Comparison of ENCODE assay signal across 10 mouse cellular contexts in genomic region chr8:91132731-91133130, GRCm38 (mm10).
DNase-seq lines count a peak whose midpoint lies in the region; ATAC-seq and TF ChIP-seq lines count a peak whose summit lies in the region.
"Had no signal": no experiment of that assay in that cellular context is flagged by ENCODE, and none has a peak within 500 bp of the region (broad histone marks: within the 10 kb centered on the region; RNA-seq: fewer than 3 reads in every experiment).

No protein-coding gene starts in this region.

- H3K9me3 ChIP-seq in CH12.LX (replicated peaks; ENCODE audit: low read length) = no peaks in the 10 kb centered on the region
- H3K9me3 ChIP-seq in forebrain, embryonic 16.5 days (ENCODE audit: control insufficient read depth, low read length) = no peaks in the 10 kb centered on the region
- H3K9me3 ChIP-seq in liver, embryonic 14.5 days (ENCODE audit: control insufficient read depth, low read length) = no peaks in the 10 kb centered on the region

- no peaks in the 10 kb centered on the region; the same call in 1 of the 2 replicates for H3K79me2 ChIP-seq in CH12.LX (replicated peaks; ENCODE audit: control insufficient read depth, extremely low read depth, insufficient read depth, poor library complexity, severe bottlenecking)

- H3K27me3 ChIP-seq in CH12.LX (replicated peaks) = no peaks in the 10 kb centered on the region
- no peaks in the 10 kb centered on the region for H3K27me3 ChIP-seq in forebrain, embryonic 16.5 days (replicated peaks; ENCODE audit: control insufficient read depth, insufficient read depth, low read length)
- H3K27me3 ChIP-seq in liver, embryonic 14.5 days (ENCODE audit: control insufficient read depth, insufficient read depth, low read length) = no peaks in the 10 kb centered on the region

- in situ Hi-C loops in CH12.LX (cut with MboI; ENCODE audit: low pct_ligation_motif_present, low pct_unique_long_range_greater_than_20kb, low sequenced_read_pairs) = no loop called here

- no peak for DNase-seq in gastrocnemius, adult 2 months
- no peak for DNase-seq in gastrocnemius, postnatal 36 days
- DNase-seq in CH12.LX (ENCODE audit: extremely low read depth) = no peak
- no peak for DNase-seq in liver, embryonic 14.5 days (ENCODE audit: low read depth in 3 of 3, low spot score in 3 of 3)
- DNase-seq in adrenal gland, postnatal 4 days (ENCODE audit: low spot score in 2 of 2) = no peak
- no peak for DNase-seq in left cerebral cortex, adult 11 months (ENCODE audit: low spot score)
- no peak for DNase-seq in frontal cortex, postnatal 14 days (ENCODE audit: low spot score in 2 of 2)
- DNase-seq: B cell, adult 2 months; retina, postnatal 1 day had no signal

- 0 out of 2 replicates have a peak overlapping the region, but pooled peaks have one; percentile 60 for H3K4me2 ChIP-seq in CH12.LX (ENCODE audit: insufficient read depth, low read depth, poor library complexity, severe bottlenecking)
- H3K4me2 ChIP-seq in forebrain, embryonic 16.5 days (ENCODE audit: low read length) = peak overlapping the region; percentile 82
- H3K4me2 ChIP-seq in liver, embryonic 14.5 days (ENCODE audit: low read depth) = peak overlapping the region; percentile 86

- peaks cover 0 to 15% of the 10 kb centered on the region in 2 experiments; a peak in 2 of 4 replicates for H3K4me1 ChIP-seq in CH12.LX (ENCODE audit: control insufficient read depth in 1 of 2, insufficient read depth in 2 of 2)
- peaks cover 18% of the 10 kb centered on the region for H3K4me1 ChIP-seq in forebrain, embryonic 16.5 days (replicated peaks; ENCODE audit: control insufficient read depth, insufficient read depth, low read length)
- H3K4me1 ChIP-seq in liver, embryonic 14.5 days (replicated peaks; ENCODE audit: control insufficient read depth in 2 of 2, insufficient read depth in 2 of 2, low read length in 1 of 2) = peaks cover 0 to 8% of the 10 kb centered on the region in 2 experiments; a peak in 1 of 4 replicates

- peaks cover 14 to 31% of the 10 kb centered on the region in 2 experiments for H3K36me3 ChIP-seq in CH12.LX (replicated peaks in 1 of 2; ENCODE audit: control insufficient read depth in 1 of 2, insufficient read depth in 1 of 2, low read length in 1 of 2)
- peaks cover 6% of the 10 kb centered on the region for H3K36me3 ChIP-seq in forebrain, embryonic 16.5 days (ENCODE audit: control insufficient read depth, insufficient read depth)
- H3K36me3 ChIP-seq in liver, embryonic 14.5 days (replicated peaks; ENCODE audit: control insufficient read depth, insufficient read depth, low read depth) = no peaks in the 10 kb centered on the region

- H3K27ac ChIP-seq in gastrocnemius, adult 2 months = 0 out of 2 replicates have a peak overlapping the region, but pooled peaks have one; percentile 89
- H3K27ac ChIP-seq in CH12.LX (ENCODE audit: insufficient read depth, low read depth) = no peak overlapping the region
- H3K27ac ChIP-seq in forebrain, embryonic 16.5 days (ENCODE audit: low read length) = no peak overlapping the region
- H3K27ac ChIP-seq in liver, embryonic 14.5 days = no peak overlapping the region

- dilution Hi-C loops in CH12.LX (cut with MboI; ENCODE audit: extremely low pct_ligation_motif_present, extremely low pct_unique_long_range_greater_than_20kb, low sequenced_read_pairs) = no loop called here

- TF ChIP-seq EP300 in CH12.LX (IDR thresholded peaks at IDR 0.05; ENCODE audit: low read length) = no peak
- no peak for TF ChIP-seq EP300 in liver, embryonic 14.5 days (IDR thresholded peaks at IDR 0.05; ENCODE audit: low read depth)

- WGBS in forebrain, embryonic 16.5 days = 79% methylated on average over 4 of the region's 4 CpGs
- WGBS in liver, embryonic 14.5 days (ENCODE audit: insufficient replicate concordance) = 66% methylated on average over 4 of the region's 4 CpGs

- peak overlapping the region; percentile 98 for H3K4me3 ChIP-seq in gastrocnemius, adult 2 months
- peak overlapping the region in 1 of 3 experiments; percentile 59 for H3K4me3 ChIP-seq in CH12.LX (replicated peaks in 1 of 3; ENCODE audit: low read depth in 2 of 3, low read length in 2 of 3, poor library complexity in 1 of 3)
- H3K4me3 ChIP-seq in forebrain, embryonic 16.5 days (replicated peaks; ENCODE audit: low read length) = peak overlapping the region; percentile 69
- H3K4me3 ChIP-seq in liver, embryonic 14.5 days (ENCODE audit: insufficient read depth in 1 of 2, low read depth in 2 of 2, low read length in 2 of 2) = no peak overlapping the region; a peak in 1 of 4 replicates

- TF ChIP-seq CTCF in gastrocnemius, adult 2 months (IDR thresholded peaks at IDR 0.05) = no peak
- no peak for TF ChIP-seq CTCF in CH12.LX (conservative IDR thresholded peaks at IDR 0.05 in 1 of 2, IDR thresholded peaks at IDR 0.05 in 1 of 2; ENCODE audit: low read depth in 2 of 2, low read length in 2 of 2)
- TF ChIP-seq CTCF in liver, embryonic 14.5 days (IDR thresholded peaks at IDR 0.05; ENCODE audit: low read depth) = no peak

- no peak for TF ChIP-seq POLR2A in CH12.LX (IDR thresholded peaks at IDR 0.05; ENCODE audit: low read depth, low read length)

- intact Hi-C loops in gastrocnemius, adult 2 months (cut with DNase I) = no loop called here
- intact Hi-C loops in gastrocnemius, postnatal 36 days (cut with DNase I) = no loop called here

- H3K9ac ChIP-seq in CH12.LX (ENCODE audit: insufficient read depth, low read depth) = no peak overlapping the region
- peak overlapping the region; percentile 71 for H3K9ac ChIP-seq in forebrain, embryonic 16.5 days (replicated peaks; ENCODE audit: low read depth, low read length)
- no peak overlapping the region for H3K9ac ChIP-seq in liver, embryonic 14.5 days (replicated peaks)

- no peak for ATAC-seq in forebrain, embryonic 16.5 days
- ATAC-seq in liver, embryonic 14.5 days (ENCODE audit: insufficient read depth) = no peak

- TF ChIP-seq RAD21 in CH12.LX (IDR thresholded peaks at IDR 0.05; ENCODE audit: low read depth, low read length) = no peak

TF ChIP-seq in CH12.LX, 34 proteins besides CTCF, POLR2A, EP300 and RAD21:
- TF ChIP-seq ELF1 (IDR thresholded peaks at IDR 0.05; ENCODE audit: low read depth, low read length) = no peak
- no peak for TF ChIP-seq GABPA (IDR thresholded peaks at IDR 0.05; ENCODE audit: insufficient replicate concordance, low read depth, low read length)
- TF ChIP-seq USF2 (conservative IDR thresholded peaks at IDR 0.05; ENCODE audit: low read depth, low read length) = no peak

Comparison
In these comparisons a context has a peak if more than half of its experiments do, and no peak if none do; other contexts are left out.
1. H3K4me3 ChIP-seq: peak in gastrocnemius, adult 2 months (single experiment) and forebrain, embryonic 16.5 days (single experiment); none in liver, embryonic 14.5 days (0 of 2).
2. Peak in every context shown above with its lines, with median percentiles within 50 percentile points of each other: H3K4me2 ChIP-seq.